Mouse (Mus musculus): Measurements from ENCODE around the gene Hgfac. TPM values are rescaled to one million over a fixed set of nuclear protein-coding genes. Genes with fewer than 3 reads are reported as not detected.

Hgfac gene
- polyA plus RNA-seq (2017; shearing (Covaris generic)): 0.96 TPM

DNA sequence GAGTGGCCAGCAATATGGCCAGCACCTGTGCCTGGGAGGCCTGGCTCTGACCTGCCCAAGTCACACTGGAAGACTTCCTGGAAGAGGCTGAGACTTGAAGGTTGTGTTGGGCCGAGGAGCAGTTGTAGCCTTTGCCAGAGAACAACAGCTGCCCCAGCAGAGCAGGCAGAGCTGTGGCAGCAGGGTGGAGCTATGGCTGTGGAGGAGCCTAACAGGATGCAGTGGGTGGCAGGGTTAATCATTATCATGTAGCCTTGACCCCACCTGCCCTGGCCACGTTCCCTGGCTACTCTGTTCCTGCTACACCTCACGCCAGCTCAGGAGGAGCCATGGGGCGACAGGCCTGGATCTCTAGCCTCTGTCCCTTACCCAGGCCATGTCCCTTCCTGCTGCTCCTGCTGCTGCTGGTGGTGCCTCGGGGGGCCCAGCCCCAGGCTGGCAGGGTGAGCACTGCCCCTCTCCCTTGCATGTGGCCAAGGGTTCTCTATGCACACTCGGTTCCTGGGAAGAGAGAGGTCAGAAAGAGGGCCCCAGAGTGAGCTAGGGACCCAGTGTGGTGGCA is at the start of gene Hgfac:
Hgfac (plus strand) TSS at position 242 of the 562 bp plus-strand sequence.

DNA sequence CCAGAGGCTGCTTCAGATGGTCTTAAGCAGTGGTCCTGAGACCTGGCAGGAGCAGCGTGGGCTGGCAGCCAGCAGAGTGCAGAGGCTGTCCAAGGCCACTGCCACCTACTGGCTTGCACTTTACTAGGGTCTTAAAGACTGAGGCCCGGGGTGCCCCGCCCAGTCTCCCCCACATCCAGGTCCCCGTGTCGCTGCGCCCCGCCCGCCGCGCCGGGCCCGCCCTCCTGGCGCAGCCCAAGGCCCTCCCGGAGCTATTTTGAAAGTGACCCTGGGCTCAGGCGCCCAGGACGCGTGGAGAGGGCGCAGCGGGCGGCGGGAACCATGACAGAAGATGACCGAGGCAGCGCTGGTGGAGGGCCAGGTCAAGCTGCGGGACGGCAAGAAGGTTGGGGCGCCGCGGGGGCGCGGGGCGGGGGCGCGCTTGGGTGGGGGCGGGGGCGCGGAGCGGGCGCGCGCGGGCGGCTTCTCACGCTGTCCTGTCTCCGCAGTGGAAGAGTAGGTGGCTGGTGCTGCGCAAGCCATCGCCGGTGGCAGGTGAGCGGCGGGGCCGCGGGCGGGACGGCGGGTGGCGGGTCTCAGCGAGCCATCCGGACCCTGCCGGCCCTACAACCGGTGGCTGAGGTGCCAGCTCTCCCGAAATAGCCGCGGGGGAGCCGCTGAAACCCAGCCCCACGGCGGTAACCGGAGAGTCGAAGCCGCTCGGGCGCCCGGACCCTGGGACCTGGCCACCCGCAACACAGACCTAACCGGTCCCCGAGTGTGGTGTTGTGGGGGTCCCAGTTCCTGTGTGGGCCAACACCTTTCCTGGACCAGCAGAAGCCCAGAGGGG is 15.5 kb downstream of the Hgfac start, which contains the start of gene Dok7:
Dok7 (plus strand) TSS at position 163 of the 829 bp plus-strand sequence.

Other genes with a start within 250 kb of the Hgfac start
- 0.93 TPM for gene Msantd1, start 133.5 kb upstream of the Hgfac start, polyA plus RNA-seq (2017; shearing (Covaris generic))
- gene Rgs12, start 92.1 kb upstream of the Hgfac start, polyA plus RNA-seq (2017; shearing (Covaris generic)): 11.9 TPM
- not detected for gene Dok7, start 15.3 kb downstream of the Hgfac start, polyA plus RNA-seq (2017; shearing (Covaris generic))
- 81.7 TPM for gene Lrpap1, start 64.3 kb downstream of the Hgfac start, polyA plus RNA-seq (2017; shearing (Covaris generic))
- gene Adra2c, start 236.8 kb downstream of the Hgfac start, polyA plus RNA-seq (2017; shearing (Covaris generic)): not detected

Data from effector memory CD4-positive, alpha-beta T cell, adult 7 months (primary cell).